Mouse (Mus musculus) CD4-positive, CD25-positive, alpha-beta regulatory T cell, adult 9 weeks (primary cell): ENCODE results near the gene Skap1. TPM values are rescaled to one million over a fixed set of nuclear protein-coding genes. Genes with fewer than 3 reads are reported as not detected.

Source experiments
- polyA plus RNA-seq: library from polyadenylated mRNA; unstranded; fragments of 100-300 nt; shearing (Covaris generic); gene quantifications from one replicate; pipeline ENCODE4 v1.2.1, GENCODE M21; 2017

Skap1 gene
- 865 TPM for polyA plus RNA-seq

DNA sequence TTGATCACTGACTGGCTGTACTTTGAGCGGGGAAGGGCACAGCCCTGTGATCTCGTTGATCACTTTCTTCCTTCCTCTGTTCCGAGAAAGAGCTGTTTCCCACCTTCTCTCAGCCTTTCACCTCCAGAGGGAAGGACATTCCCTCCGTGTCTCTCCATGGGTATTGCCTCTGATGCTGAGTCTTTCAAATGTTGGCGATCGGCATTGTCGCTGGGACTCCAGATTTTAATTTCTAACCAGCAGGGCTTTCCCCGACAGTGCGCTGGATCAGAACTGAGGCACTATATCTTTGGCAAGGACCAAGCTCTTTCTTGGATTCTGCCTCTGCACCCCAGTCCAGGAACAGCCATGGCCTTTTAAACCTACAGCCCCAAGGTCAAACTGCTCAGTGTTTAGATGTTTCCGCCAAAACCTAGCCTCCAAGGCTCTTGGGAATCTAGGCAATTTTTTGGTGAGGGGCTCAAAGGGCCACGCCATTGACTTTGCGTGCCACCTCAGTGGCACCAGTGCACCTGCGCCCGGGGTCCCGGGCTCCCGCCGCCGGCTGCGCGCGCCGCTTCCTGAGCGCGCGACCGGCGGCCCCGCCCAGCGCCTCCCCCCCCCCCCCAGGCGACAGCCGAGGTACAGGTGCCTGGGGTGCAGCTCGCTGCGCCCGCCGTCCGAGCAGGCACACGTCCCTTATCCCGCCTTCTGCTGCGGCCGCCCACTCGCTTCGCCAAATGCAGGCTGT is at the start of gene Skap1:
Gene Skap1, plus strand, starts transcription at position 608 of the 730 bp plus-strand sequence.

DNA sequence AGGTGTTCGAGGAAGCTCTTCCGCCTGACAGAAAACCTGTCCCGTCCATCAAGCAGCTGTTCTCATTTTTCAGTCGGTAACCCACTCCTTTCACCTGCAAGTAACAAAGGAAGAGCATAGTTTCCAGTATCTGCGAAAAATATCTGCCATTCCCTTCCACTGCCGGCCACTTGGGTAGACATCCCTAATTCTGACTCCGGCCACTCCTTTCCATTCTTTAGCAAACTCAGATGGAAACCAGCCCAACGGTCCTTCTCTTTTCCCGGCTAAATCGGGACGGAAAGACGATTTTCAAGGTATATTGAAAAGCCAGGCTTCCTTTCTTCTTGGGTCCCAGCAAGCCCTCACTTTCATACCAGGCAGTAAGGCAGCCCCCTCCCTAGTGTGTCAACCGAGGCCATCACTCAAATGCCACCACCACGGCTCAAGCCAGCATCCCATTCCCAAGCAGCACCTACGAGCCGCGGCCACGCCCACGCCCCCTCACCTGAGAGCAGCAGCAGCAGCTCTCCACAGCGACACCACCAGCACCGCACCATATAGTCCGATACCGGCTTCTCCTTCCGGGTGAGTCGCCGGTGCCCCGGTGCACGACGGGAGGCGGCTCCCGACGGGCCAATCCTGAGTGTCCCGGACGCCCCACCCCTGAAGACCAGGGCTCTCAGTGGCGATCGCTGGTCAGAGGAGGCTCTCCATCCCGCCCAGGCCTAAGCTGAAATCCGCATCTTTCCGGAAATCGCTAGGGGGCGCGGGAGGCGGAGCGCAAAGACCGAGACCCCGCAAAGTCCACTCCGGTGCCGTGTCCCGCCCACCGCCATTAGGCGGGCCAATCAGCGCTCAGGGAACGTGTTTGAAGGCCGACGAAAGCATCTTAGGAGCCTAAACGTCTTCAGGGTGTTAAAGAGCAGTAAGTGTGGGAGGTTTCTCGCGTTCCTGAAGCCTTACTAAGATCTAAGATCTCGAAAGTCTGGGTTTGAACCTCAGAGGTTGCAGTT is 312.9 kb downstream of the Skap1 start, which contains the start of gene Snx11:
Gene Snx11, minus strand, starts transcription at position 592 of the 995 bp plus-strand sequence.

DNA sequence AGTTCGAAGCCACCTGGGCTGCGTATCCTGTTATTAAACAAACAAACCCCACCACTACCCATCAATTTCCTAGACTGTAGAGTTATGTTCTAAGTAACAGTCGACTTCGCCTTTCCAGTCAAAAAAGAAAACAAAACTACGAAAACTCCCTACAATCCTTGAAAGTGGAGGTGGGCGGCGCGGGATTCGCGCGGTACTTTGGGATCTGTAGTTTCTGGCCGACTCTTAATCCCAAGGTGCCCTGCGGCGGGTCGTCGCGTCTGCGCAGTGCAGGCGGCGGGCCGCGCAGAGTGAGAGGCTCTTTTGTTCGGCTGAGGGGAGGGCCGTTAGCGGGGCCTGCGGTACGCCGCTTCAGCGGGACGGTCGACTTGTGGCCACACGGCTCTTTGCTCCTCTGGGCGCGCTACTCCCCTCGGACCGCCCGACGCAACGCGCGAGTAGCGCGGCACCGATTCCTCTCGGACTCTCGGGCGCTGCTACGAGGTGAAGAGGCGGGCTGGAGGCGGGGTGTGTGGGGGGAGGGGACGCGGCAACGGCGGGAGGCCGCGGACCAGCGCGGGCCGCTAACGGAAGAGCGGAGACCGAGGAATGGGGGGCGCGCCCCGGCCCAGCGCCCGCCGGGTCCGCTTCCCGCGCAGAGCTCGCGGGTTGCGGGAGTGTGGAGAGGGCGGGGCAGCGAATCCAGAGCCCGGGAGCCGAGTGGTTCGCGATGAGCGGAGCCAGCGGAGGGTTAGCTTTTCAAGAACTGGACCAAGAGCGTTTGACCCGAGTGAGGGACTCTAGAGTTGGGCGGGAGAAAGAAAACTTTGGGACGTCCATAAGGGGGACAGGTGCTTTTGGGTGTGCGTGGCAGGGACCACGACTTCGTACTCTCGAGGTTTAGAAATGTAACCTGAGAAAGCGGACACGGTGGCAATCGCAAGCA is 324.7 kb downstream of the Skap1 start, which contains the start of gene Cbx1:
Gene Cbx1, plus strand, starts transcription at position 257 of the 925 bp plus-strand sequence.

Other genes starting within 250 kb of the Skap1 start
- not detected for gene Hoxb9, start 193.1 kb upstream of the Skap1 start, polyA plus RNA-seq
- not detected for gene Hoxb8, start 182.7 kb upstream of the Skap1 start, polyA plus RNA-seq
- not detected for gene Hoxb7, start 178.0 kb upstream of the Skap1 start, polyA plus RNA-seq
- gene Hoxb6, start 172.1 kb upstream of the Skap1 start, polyA plus RNA-seq: not detected
- not detected for gene Hoxb5, start 161.3 kb upstream of the Skap1 start, polyA plus RNA-seq
- gene Hoxb4, start 146.3 kb upstream of the Skap1 start, polyA plus RNA-seq: 0.63 TPM
- not detected for gene Hoxb3, start 141.3 kb upstream of the Skap1 start, polyA plus RNA-seq
- gene Hoxb2, start 114.1 kb upstream of the Skap1 start, polyA plus RNA-seq: not detected
- gene Hoxb1, start 98.8 kb upstream of the Skap1 start, polyA plus RNA-seq: not detected